Mouse (Mus musculus) lung, postnatal 0 days (tissue): ENCODE data around the gene Synj1. TPM values are rescaled to one million over a fixed set of nuclear protein-coding genes. Genes with fewer than 3 reads are reported as not detected.

ENCODE experiments used
- ATAC-seq: fragments of 200-750 bp; cut with Nextera tagmentation; 2 replicates; pipeline ENCODE4 v1.8.0; 2017; ENCODE audit warnings: moderate library complexity
- DNase-seq: peaks from one replicate; pipeline ENCODE4 v3.0.0-alpha.2; 2016; ENCODE audit warnings: low spot score
- H3K27ac ChIP-seq: fragments of 300-500 bp; sonication (generic); 2 replicates; pipeline ENCODE4 v1.5.1; 2014; ENCODE audit warnings: antibody characterized with exemption, mild to moderate bottlenecking, low read length, mixed read lengths
- H3K27me3 ChIP-seq: fragments of 300-500 bp; sonication (generic); replicated peaks from 2 replicates; pipeline ENCODE4 v1.6.1; 2014; ENCODE audit warnings: low read length, mixed read lengths; ENCODE audit not compliant: insufficient read depth
- H3K36me3 ChIP-seq: fragments of 300-500 bp; sonication (generic); 2 replicates; pipeline ENCODE4 v1.6.1; 2014; ENCODE audit warnings: low read length, mixed read lengths; ENCODE audit not compliant: insufficient read depth
- H3K4me1 ChIP-seq: fragments of 300-500 bp; sonication (generic); 2 replicates; pipeline ENCODE4 v1.6.1; 2014; ENCODE audit warnings: antibody characterized with exemption, low read depth, low read length, mixed read lengths; ENCODE audit not compliant: insufficient read depth
- H3K4me2 ChIP-seq: fragments of 300-500 bp; sonication (generic); replicated peaks from 2 replicates; pipeline ENCODE4 v1.6.1; 2014; ENCODE audit warnings: low read depth, mild to moderate bottlenecking, low read length, moderate library complexity, mixed read lengths
- H3K4me3 ChIP-seq: fragments of 300-500 bp; sonication (generic); 2 replicates; pipeline ENCODE4 v1.5.1; 2014; ENCODE audit warnings: low read depth, low read length
- H3K9ac ChIP-seq: fragments of 300-500 bp; sonication (generic); replicated peaks from 2 replicates; pipeline ENCODE4 v1.6.1; 2014; ENCODE audit warnings: low read depth, mild to moderate bottlenecking
- H3K9me3 ChIP-seq: fragments of 300-500 bp; sonication (generic); 2 replicates; pipeline ENCODE4 v1.6.1; 2016; ENCODE audit warnings: low read length, mixed read lengths
- CTCF ChIP-seq: IDR thresholded peaks from 2 replicates; pipeline ENCODE4 v1.5.1; 2016; ENCODE audit warnings: antibody characterized with exemption, mild to moderate bottlenecking
- EP300 ChIP-seq: IDR thresholded peaks from 2 replicates; pipeline ENCODE4 v1.6.1; 2016; ENCODE audit warnings: antibody characterized with exemption, mild to moderate bottlenecking, control low read depth
- WGBS: fragments of 180-500 bp; shearing (Covaris S2); extraction: QIAGEN DNeasy Blood & Tissue Kit; methylation state at CpG from one replicate; pipeline ENCODE4 v1.1.7; 2014; 5-methylcytosine and 5-hydroxymethylcytosine counted together
- polyA plus RNA-seq: library from polyadenylated mRNA; unstranded; fragments of >200 nt; fragmentation: Nextera tagmentation; extraction: Ambion mirVana; gene quantifications from 2 replicates; pipeline ENCODE4 v1.2.1, GENCODE M21; 2015

Gene Synj1
- polyA plus RNA-seq, 1 experiment from 2014 or later = 13.1 TPM

- DNase-seq (no peak), ATAC-seq (no peak)
- Histone ChIP-seq H3K27ac (no peak overlapping the region), H3K9ac (no peak overlapping the region), H3K27me3 (no peaks in the 10 kb centered on the region), H3K36me3 (peaks cover 13% of the 10 kb centered on the region; the same call in 1 of the 2 replicates), H3K4me1 (no peaks in the 10 kb centered on the region), H3K9me3 (no peaks in the 10 kb centered on the region), H3K4me2 (no peak overlapping the region), H3K4me3 (no peak overlapping the region)
- WGBS = 73% methylated on average over 5 of the region's 5 CpGs
- TF ChIP-seq CTCF (peak; percentile 21), EP300 (no peak)
Observed at GRCm38 (mm10) chr16:90958301-90959085, 52.6 kb downstream of the Synj1 start.

GRCm38 (mm10) chr16:90955494-90955893 is 55.6 kb downstream of the Synj1 start:
- Histone ChIP-seq H3K27me3 (no peaks in the 10 kb centered on the region), H3K4me2 (no peak overlapping the region), H3K9me3 (no peaks in the 10 kb centered on the region), H3K27ac (no peak overlapping the region), H3K4me1 (no peaks in the 10 kb centered on the region), H3K36me3 (peaks cover 9% of the 10 kb centered on the region; the same call in 1 of the 2 replicates), H3K4me3 (no peak overlapping the region), H3K9ac (no peak overlapping the region)
- WGBS = 71% methylated on average over 6 of the region's 6 CpGs
- ATAC-seq = no peak
- no peak for DNase-seq
- TF ChIP-seq EP300 = no peak
- TF ChIP-seq CTCF = no peak

GRCm38 (mm10) chr16:90953770-90954169 is 57.3 kb downstream of the Synj1 start:
- Histone ChIP-seq H3K4me3 (no peak overlapping the region), H3K4me1 (no peaks in the 10 kb centered on the region), H3K9ac (no peak overlapping the region), H3K27me3 (no peaks in the 10 kb centered on the region), H3K4me2 (no peak overlapping the region), H3K27ac (no peak overlapping the region), H3K36me3 (peaks cover 13% of the 10 kb centered on the region; the same call in 1 of the 2 replicates), H3K9me3 (no peaks in the 10 kb centered on the region)
- ATAC-seq (no peak), DNase-seq (peak; percentile 39)
- WGBS = 94% methylated on average over 6 of the region's 6 CpGs
- TF ChIP-seq CTCF (peak; percentile 50), EP300 (no peak)

GRCm38 (mm10) chr16:90953147-90953546 is 58.0 kb downstream of the Synj1 start:
- no peak for TF ChIP-seq CTCF
- no peak for TF ChIP-seq EP300
- no peak overlapping the region for H3K4me2 ChIP-seq
- H3K9ac ChIP-seq = no peak overlapping the region
- peaks cover 13% of the 10 kb centered on the region; the same call in 1 of the 2 replicates for H3K36me3 ChIP-seq
- H3K27me3 ChIP-seq = no peaks in the 10 kb centered on the region
- H3K4me1 ChIP-seq = no peaks in the 10 kb centered on the region
- no peak overlapping the region for H3K27ac ChIP-seq
- ATAC-seq (no peak), DNase-seq (no peak)
- 84% methylated on average over 9 of the region's 9 CpGs for WGBS
- no peaks in the 10 kb centered on the region for H3K9me3 ChIP-seq
- no peak overlapping the region for H3K4me3 ChIP-seq

DNA sequence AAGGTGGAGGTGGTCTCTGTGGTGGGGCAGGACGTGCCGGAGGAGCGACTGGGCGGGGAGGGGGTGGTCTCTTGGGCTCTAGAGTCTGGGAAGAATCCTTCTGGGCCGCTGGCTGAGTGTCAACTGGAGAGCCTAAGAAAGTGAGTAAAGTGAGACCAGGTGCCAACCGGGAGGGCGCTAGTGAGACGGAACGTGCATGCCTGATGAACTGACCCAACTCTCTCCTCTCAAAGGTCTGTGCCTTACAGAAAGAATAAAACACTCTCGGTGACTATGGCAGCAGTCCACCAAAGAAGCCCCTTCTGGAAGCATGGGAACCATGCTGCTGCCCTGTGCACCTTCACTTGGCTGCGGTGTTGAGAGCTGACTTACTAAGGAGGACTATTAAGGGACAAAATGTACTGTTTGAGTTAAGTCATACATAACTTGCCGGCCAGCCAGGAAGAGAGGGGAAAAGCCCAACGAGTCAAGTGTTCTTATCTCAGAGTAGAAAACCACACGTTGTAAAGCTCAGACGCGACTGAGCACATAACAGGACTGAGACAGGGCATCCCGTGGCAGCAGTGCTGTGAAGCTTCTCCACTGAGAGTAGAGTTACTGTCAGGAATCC is 60.6 kb downstream of the Synj1 start:
- 40% methylated on average over 17 of the region's 17 CpGs for WGBS
- no peak overlapping the region for H3K4me3 ChIP-seq

DNA sequence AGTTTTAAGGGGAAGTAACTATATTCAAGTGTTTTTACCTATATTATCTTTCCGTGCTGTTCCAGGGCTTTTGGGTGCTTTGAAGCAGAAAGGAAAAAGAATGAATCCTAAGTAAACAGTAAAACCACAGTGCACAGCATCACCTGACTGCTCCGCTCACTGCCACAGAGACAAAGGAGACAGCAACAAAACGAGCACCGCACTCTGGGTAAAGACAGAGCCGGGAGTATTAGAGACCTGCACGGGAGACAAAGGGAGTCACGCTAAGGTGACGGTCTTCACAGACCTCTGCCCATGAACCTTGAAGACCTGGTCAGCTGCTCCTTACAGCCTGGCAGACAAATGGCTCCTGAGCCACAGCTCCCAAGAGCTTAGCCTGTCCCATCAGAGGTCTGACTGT is 64.1 kb downstream of the Synj1 start:
- Histone ChIP-seq H3K36me3 (peaks cover 29% of the 10 kb centered on the region), H3K27ac (no peak overlapping the region), H3K4me2 (no peak overlapping the region), H3K4me3 (no peak overlapping the region), H3K27me3 (no peaks in the 10 kb centered on the region), H3K4me1 (no peaks in the 10 kb centered on the region), H3K9ac (no peak overlapping the region), H3K9me3 (no peaks in the 10 kb centered on the region)
- no peak for TF ChIP-seq CTCF
- TF ChIP-seq EP300 = no peak
- WGBS = 79% methylated on average over 8 of the region's 8 CpGs
- ATAC-seq = no peak
- no peak for DNase-seq

More for the DNA sequence above, 60.6 kb downstream of the Synj1 start:
- H3K9me3 ChIP-seq = no peaks in the 10 kb centered on the region
- peak overlapping the region; percentile 43 for H3K27ac ChIP-seq
- no peaks in the 10 kb centered on the region for H3K4me1 ChIP-seq
- no peak overlapping the region for H3K9ac ChIP-seq
- ATAC-seq = peak; percentile 94
- peak overlapping the region; percentile 0; the same call in 1 of the 2 replicates for H3K4me2 ChIP-seq
- no peaks in the 10 kb centered on the region for H3K27me3 ChIP-seq
- H3K36me3 ChIP-seq = peaks cover 23% of the 10 kb centered on the region
- TF ChIP-seq CTCF = peak; percentile 52
- peak; percentile 83 for TF ChIP-seq EP300
- peak; percentile 82 for DNase-seq
